Comparison of ENCODE assay signal across 7 mouse cellular contexts in the genomic region with DNA sequence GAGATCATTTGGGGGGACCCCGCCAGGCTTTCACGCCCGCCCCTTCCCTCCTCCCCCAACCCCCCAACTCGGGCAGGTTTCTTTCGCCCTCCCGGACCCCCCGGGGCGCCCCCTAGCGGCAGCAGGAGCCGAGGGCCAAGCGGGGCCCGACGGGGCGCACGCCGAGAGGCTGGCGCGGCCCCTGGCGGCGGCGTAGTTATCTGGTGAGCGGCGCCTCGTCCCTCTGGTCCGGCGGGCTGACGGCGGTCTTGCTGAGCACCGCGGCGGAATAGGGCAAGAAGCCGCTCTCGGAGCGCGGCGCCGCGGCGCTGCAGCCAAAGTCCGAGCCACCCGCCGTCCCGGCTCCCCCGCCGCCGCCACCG. TPM values are rescaled to one million over a fixed set of nuclear protein-coding genes. Genes with fewer than 3 reads are reported as not detected.
DNase-seq lines count a peak whose midpoint lies in the region; ATAC-seq and TF ChIP-seq lines count a peak whose summit lies in the region.

No protein-coding gene starts in this region.

- no peak overlapping the region for H3K27ac ChIP-seq in lung, embryonic 14.5 days (ENCODE audit: low read depth)
- no peak overlapping the region for H3K27ac ChIP-seq in embryonic facial prominence, embryonic 13.5 days
- H3K27ac ChIP-seq in hindbrain, embryonic 12.5 days: peak overlapping the region; percentile 57
- no peak overlapping the region for H3K27ac ChIP-seq in liver, embryonic 14.5 days
- H3K27ac ChIP-seq in small intestine, adult 2 months (ENCODE audit: insufficient read depth, low read depth, low read length): no peak overlapping the region

- 0 out of 2 replicates have a peak overlapping the region, but pooled peaks have one; percentile 26 for H3K9ac ChIP-seq in lung, embryonic 14.5 days
- H3K9ac ChIP-seq in embryonic facial prominence, embryonic 13.5 days: peak overlapping the region; percentile 36; the same call in 1 of the 2 replicates
- H3K9ac ChIP-seq in hindbrain, embryonic 12.5 days: peak overlapping the region; percentile 55
- no peak overlapping the region for H3K9ac ChIP-seq in liver, embryonic 14.5 days (replicated peaks)

- no peak for DNase-seq in lung, embryonic 14.5 days
- DNase-seq in lung, adult 2 months: no peak
- DNase-seq in liver, embryonic 14.5 days (ENCODE audit: low read depth in 3 of 3, low spot score in 3 of 3): no peak
- no peak for DNase-seq in frontal cortex, postnatal 10 days (ENCODE audit: low spot score in 2 of 2)

- no peaks in the 10 kb centered on the region for H3K4me1 ChIP-seq in lung, embryonic 14.5 days (ENCODE audit: insufficient read depth)
- no peaks in the 10 kb centered on the region; the same call in 1 of the 2 replicates for H3K4me1 ChIP-seq in lung, adult 2 months (ENCODE audit: control insufficient read depth, insufficient read depth, low read length)
- peaks cover 25% of the 10 kb centered on the region for H3K4me1 ChIP-seq in embryonic facial prominence, embryonic 13.5 days
- peaks cover 9% of the 10 kb centered on the region for H3K4me1 ChIP-seq in hindbrain, embryonic 12.5 days
- no peaks in the 10 kb centered on the region for H3K4me1 ChIP-seq in liver, embryonic 14.5 days (replicated peaks; ENCODE audit: control insufficient read depth in 2 of 2, insufficient read depth in 2 of 2, low read length in 1 of 2)
- peaks cover 8% of the 10 kb centered on the region; the same call in 1 of the 2 replicates for H3K4me1 ChIP-seq in small intestine, adult 2 months (ENCODE audit: control insufficient read depth, insufficient read depth, insufficient read length, low read length)

- under 1% methylated on average over 47 of the region's 47 CpGs for WGBS in lung, embryonic 14.5 days
- WGBS in lung, adult 2 months: 2% methylated on average over 44 of the region's 47 CpGs
- under 1% methylated on average over 29 of the region's 47 CpGs for WGBS in embryonic facial prominence, embryonic 13.5 days
- under 1% methylated on average over 20 of the region's 47 CpGs for WGBS in hindbrain, embryonic 12.5 days
- WGBS in liver, embryonic 14.5 days (ENCODE audit: insufficient replicate concordance): 3% methylated on average over 24 of the region's 47 CpGs
- 2% methylated on average over 39 of the region's 47 CpGs for WGBS in small intestine, adult 2 months

- no peaks in the 10 kb centered on the region for H3K36me3 ChIP-seq in lung, embryonic 14.5 days (ENCODE audit: insufficient read depth)
- H3K36me3 ChIP-seq in embryonic facial prominence, embryonic 13.5 days: no peaks in the 10 kb centered on the region
- no peaks in the 10 kb centered on the region for H3K36me3 ChIP-seq in hindbrain, embryonic 12.5 days
- no peaks in the 10 kb centered on the region for H3K36me3 ChIP-seq in liver, embryonic 14.5 days (replicated peaks; ENCODE audit: control insufficient read depth, insufficient read depth, low read depth)
- no peaks in the 10 kb centered on the region for H3K36me3 ChIP-seq in small intestine, adult 2 months (ENCODE audit: control insufficient read depth, insufficient read depth, low read length)

- H3K4me3 ChIP-seq in lung, embryonic 14.5 days (ENCODE audit: low read depth, low read length): peak overlapping the region; percentile 37
- H3K4me3 ChIP-seq in lung, adult 2 months (replicated peaks; ENCODE audit: extremely low read depth, low read depth, low read length): no peak overlapping the region
- H3K4me3 ChIP-seq in embryonic facial prominence, embryonic 13.5 days: peak overlapping the region; percentile 42
- H3K4me3 ChIP-seq in hindbrain, embryonic 12.5 days: peak overlapping the region; percentile 38
- H3K4me3 ChIP-seq in liver, embryonic 14.5 days (ENCODE audit: insufficient read depth in 1 of 2, low read depth in 2 of 2, low read length in 2 of 2): peak overlapping the region in 1 of 2 experiments; percentile 32; a peak in 2 of 4 replicates
- H3K4me3 ChIP-seq in small intestine, adult 2 months (ENCODE audit: low read depth, low read length): peak overlapping the region; percentile 43; the same call in 1 of the 2 replicates

- no peak; the same call in 1 of the 2 replicates for ATAC-seq in lung, embryonic 14.5 days (ENCODE audit: insufficient read depth)
- ATAC-seq in embryonic facial prominence, embryonic 13.5 days (ENCODE audit: insufficient number of reproducible peaks, insufficient read depth, low FRiP score, low TSS enrichment, low read depth): no peak
- no peak for ATAC-seq in hindbrain, embryonic 12.5 days (ENCODE audit: low FRiP score)
- no peak for ATAC-seq in liver, embryonic 14.5 days (ENCODE audit: insufficient read depth)

- no peak for TF ChIP-seq CTCF in lung, embryonic 14.5 days (IDR thresholded peaks at IDR 0.05; ENCODE audit: low read depth)
- TF ChIP-seq CTCF in lung, adult 2 months (IDR thresholded peaks at IDR 0.05; ENCODE audit: insufficient read depth, low read length): no peak
- TF ChIP-seq CTCF in liver, embryonic 14.5 days (IDR thresholded peaks at IDR 0.05; ENCODE audit: low read depth): peak; percentile 41; the same call in 1 of the 2 replicates
- no peak for TF ChIP-seq CTCF in small intestine, adult 2 months (IDR thresholded peaks at IDR 0.05; ENCODE audit: extremely low read depth, insufficient read length, insufficient replicate concordance, low read depth, low read length)

- H3K4me2 ChIP-seq in lung, embryonic 14.5 days: peak overlapping the region; percentile 61
- H3K4me2 ChIP-seq in embryonic facial prominence, embryonic 13.5 days: peak overlapping the region; percentile 62
- peak overlapping the region; percentile 52 for H3K4me2 ChIP-seq in hindbrain, embryonic 12.5 days (replicated peaks)
- peak overlapping the region; percentile 28; the same call in 1 of the 2 replicates for H3K4me2 ChIP-seq in liver, embryonic 14.5 days (ENCODE audit: low read depth)

- no peak for TF ChIP-seq POLR2A in lung, adult 2 months (IDR thresholded peaks at IDR 0.05; ENCODE audit: borderline replicate concordance, extremely low read depth, low read depth, low read length)
- no peak for TF ChIP-seq POLR2A in small intestine, adult 2 months (IDR thresholded peaks at IDR 0.05; ENCODE audit: low read depth, low read length)

- peaks cover 91% of the 10 kb centered on the region for H3K27me3 ChIP-seq in lung, embryonic 14.5 days (ENCODE audit: insufficient read depth, low read length)
- peaks cover 90% of the 10 kb centered on the region for H3K27me3 ChIP-seq in embryonic facial prominence, embryonic 13.5 days
- H3K27me3 ChIP-seq in hindbrain, embryonic 12.5 days: peaks cover 77% of the 10 kb centered on the region
- H3K27me3 ChIP-seq in liver, embryonic 14.5 days (ENCODE audit: control insufficient read depth, insufficient read depth, low read length): peaks cover 91% of the 10 kb centered on the region
- peaks cover 81% of the 10 kb centered on the region for H3K27me3 ChIP-seq in small intestine, adult 2 months (ENCODE audit: control insufficient read depth, insufficient read depth, low read length)

- no peak for TF ChIP-seq EP300 in liver, embryonic 14.5 days (IDR thresholded peaks at IDR 0.05; ENCODE audit: low read depth)

- no peaks in the 10 kb centered on the region for H3K9me3 ChIP-seq in lung, embryonic 14.5 days (ENCODE audit: low read depth, low read length)
- H3K9me3 ChIP-seq in embryonic facial prominence, embryonic 13.5 days: no peaks in the 10 kb centered on the region
- H3K9me3 ChIP-seq in hindbrain, embryonic 12.5 days (replicated peaks): no peaks in the 10 kb centered on the region; the same call in 1 of the 2 replicates
- H3K9me3 ChIP-seq in liver, embryonic 14.5 days (ENCODE audit: control insufficient read depth, low read length): no peaks in the 10 kb centered on the region

RNA-seq across cellular contexts. Expression of gene Evx2, which starts 4.0 kb away (rescaled TPM):
- polyA plus RNA-seq in lung, embryonic 14.5 days (2014; fragmentation: Nextera tagmentation; extraction: Ambion mirVana): not detected in 2 replicates
- not detected in 2 replicates for polyA plus RNA-seq in lung, adult 2 months (2012; rRNA removed)
- not detected in 2 replicates for polyA plus RNA-seq in embryonic facial prominence, embryonic 13.5 days (2015; fragmentation: Nextera tagmentation; extraction: Ambion mirVana)
- 2.7 and 3.2 TPM in 2 replicates for polyA plus RNA-seq in hindbrain, embryonic 12.5 days (2016; fragmentation: Nextera tagmentation; extraction: Ambion mirVana)
- polyA plus RNA-seq in liver, embryonic 14.5 days (2012; rRNA removed): 0.02 TPM in 1 of 2 replicates, not detected in the other
- polyA plus RNA-seq in liver, embryonic 14.5 days (2014; fragmentation: Nextera tagmentation; extraction: Ambion mirVana): not detected in 2 replicates
- polyA plus RNA-seq in small intestine, adult 2 months (2012; rRNA removed): not detected in 2 replicates

RNA-seq across cellular contexts. Expression of gene Hoxd13, which starts 12.7 kb away (rescaled TPM):
- polyA plus RNA-seq in lung, embryonic 14.5 days (2014; fragmentation: Nextera tagmentation; extraction: Ambion mirVana): not detected in 2 replicates
- polyA plus RNA-seq in lung, adult 2 months (2012; rRNA removed): 0.04 and 0.15 TPM in 2 replicates
- polyA plus RNA-seq in embryonic facial prominence, embryonic 13.5 days (2015; fragmentation: Nextera tagmentation; extraction: Ambion mirVana): not detected in 2 replicates
- not detected in 2 replicates for polyA plus RNA-seq in hindbrain, embryonic 12.5 days (2016; fragmentation: Nextera tagmentation; extraction: Ambion mirVana)
- 0.09 and 0.29 TPM in 2 replicates for polyA plus RNA-seq in liver, embryonic 14.5 days (2012; rRNA removed)
- not detected in 2 replicates for polyA plus RNA-seq in liver, embryonic 14.5 days (2014; fragmentation: Nextera tagmentation; extraction: Ambion mirVana)
- not detected in 2 replicates for polyA plus RNA-seq in small intestine, adult 2 months (2012; rRNA removed)

RNA-seq across cellular contexts. Expression of gene Hoxd12, which starts 19.4 kb away (rescaled TPM):
- not detected in 2 replicates for polyA plus RNA-seq in lung, embryonic 14.5 days (2014; fragmentation: Nextera tagmentation; extraction: Ambion mirVana)
- not detected in 2 replicates for polyA plus RNA-seq in lung, adult 2 months (2012; rRNA removed)
- not detected in 2 replicates for polyA plus RNA-seq in embryonic facial prominence, embryonic 13.5 days (2015; fragmentation: Nextera tagmentation; extraction: Ambion mirVana)
- polyA plus RNA-seq in hindbrain, embryonic 12.5 days (2016; fragmentation: Nextera tagmentation; extraction: Ambion mirVana): not detected in 2 replicates
- polyA plus RNA-seq in liver, embryonic 14.5 days (2012; rRNA removed): 0.04 and 0.10 TPM in 2 replicates
- polyA plus RNA-seq in liver, embryonic 14.5 days (2014; fragmentation: Nextera tagmentation; extraction: Ambion mirVana): not detected in 2 replicates
- polyA plus RNA-seq in small intestine, adult 2 months (2012; rRNA removed): not detected in 2 replicates

RNA-seq across cellular contexts. Expression of gene Hoxd11, which starts 24.0 kb away (rescaled TPM):
- not detected in 2 replicates for polyA plus RNA-seq in lung, embryonic 14.5 days (2014; fragmentation: Nextera tagmentation; extraction: Ambion mirVana)
- polyA plus RNA-seq in lung, adult 2 months (2012; rRNA removed): 0.24 TPM in 1 of 2 replicates, not detected in the other
- not detected in 2 replicates for polyA plus RNA-seq in embryonic facial prominence, embryonic 13.5 days (2015; fragmentation: Nextera tagmentation; extraction: Ambion mirVana)
- not detected in 2 replicates for polyA plus RNA-seq in hindbrain, embryonic 12.5 days (2016; fragmentation: Nextera tagmentation; extraction: Ambion mirVana)
- 0.04 and 0.09 TPM in 2 replicates for polyA plus RNA-seq in liver, embryonic 14.5 days (2012; rRNA removed)
- not detected in 2 replicates for polyA plus RNA-seq in liver, embryonic 14.5 days (2014; fragmentation: Nextera tagmentation; extraction: Ambion mirVana)
- polyA plus RNA-seq in small intestine, adult 2 months (2012; rRNA removed): not detected in 2 replicates

RNA-seq across cellular contexts. Expression of gene Hoxd10, which starts 36.3 kb away (rescaled TPM):
- polyA plus RNA-seq in lung, embryonic 14.5 days (2014; fragmentation: Nextera tagmentation; extraction: Ambion mirVana): 0.14 TPM in 1 of 2 replicates, not detected in the other
- not detected in 2 replicates for polyA plus RNA-seq in lung, adult 2 months (2012; rRNA removed)
- polyA plus RNA-seq in embryonic facial prominence, embryonic 13.5 days (2015; fragmentation: Nextera tagmentation; extraction: Ambion mirVana): 0.14 TPM in 1 of 2 replicates, not detected in the other
- not detected in 2 replicates for polyA plus RNA-seq in hindbrain, embryonic 12.5 days (2016; fragmentation: Nextera tagmentation; extraction: Ambion mirVana)
- 0.07 TPM in 1 of 2 replicates, not detected in the other for polyA plus RNA-seq in liver, embryonic 14.5 days (2012; rRNA removed)
- not detected in 2 replicates for polyA plus RNA-seq in liver, embryonic 14.5 days (2014; fragmentation: Nextera tagmentation; extraction: Ambion mirVana)
- polyA plus RNA-seq in small intestine, adult 2 months (2012; rRNA removed): not detected in 2 replicates
